Mouse (Mus musculus): ENCODE data around the gene Rnf5. TPM values are rescaled to one million over a fixed set of nuclear protein-coding genes. Genes with fewer than 3 reads are reported as not detected.

Rnf5 gene
- total RNA-seq, 4 experiments from 2014 or later, result 74.7 to 84.0 (median 76.3) TPM

DNA sequence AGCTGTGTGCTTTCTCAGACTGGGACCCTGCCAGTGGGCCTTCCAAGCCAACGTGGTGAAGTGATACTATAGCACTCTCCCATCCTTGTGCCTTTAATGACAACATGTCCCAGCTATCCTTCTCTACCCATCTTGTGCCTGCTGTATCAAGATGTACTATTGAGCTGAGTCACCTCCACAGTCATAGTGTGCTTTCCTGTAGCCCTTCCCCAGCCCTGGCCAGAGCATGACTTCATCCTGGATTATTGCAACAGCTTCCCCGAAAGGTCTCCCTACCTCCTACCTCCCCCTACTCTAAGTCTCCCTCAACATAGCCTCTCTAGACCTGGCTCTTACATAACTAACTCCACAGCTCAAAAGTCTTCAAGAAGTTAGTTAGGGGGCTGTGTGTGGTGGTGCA, 32.2 kb upstream of the Rnf5 start:
- no peak for DNase-seq (ENCODE audit: low spot score in 2 of 2)

DNA sequence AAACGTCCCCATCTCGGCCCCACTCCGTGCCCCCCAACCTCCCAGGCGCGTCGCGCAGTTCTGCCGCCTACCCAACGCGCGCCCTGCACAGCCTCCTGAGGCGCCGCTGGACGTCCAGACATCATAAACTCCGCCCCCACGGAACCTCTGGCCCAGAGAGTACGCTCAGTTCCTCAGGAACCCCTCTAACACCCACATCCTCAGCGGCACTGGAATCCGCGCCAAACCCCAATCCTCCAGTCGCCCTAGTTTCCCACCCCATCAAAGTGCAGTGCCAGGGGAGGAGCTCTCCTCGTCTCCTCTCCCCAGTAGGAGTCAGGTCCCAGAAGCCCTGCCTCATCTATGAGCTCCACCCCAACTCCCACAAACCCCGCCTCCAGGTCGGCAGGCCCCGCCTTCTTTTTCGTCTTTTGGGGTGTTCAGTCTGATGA, 28.8 kb upstream of the Rnf5 start:
- peak; percentile 84 to 89 for DNase-seq (ENCODE audit: low spot score in 2 of 2)

DNA sequence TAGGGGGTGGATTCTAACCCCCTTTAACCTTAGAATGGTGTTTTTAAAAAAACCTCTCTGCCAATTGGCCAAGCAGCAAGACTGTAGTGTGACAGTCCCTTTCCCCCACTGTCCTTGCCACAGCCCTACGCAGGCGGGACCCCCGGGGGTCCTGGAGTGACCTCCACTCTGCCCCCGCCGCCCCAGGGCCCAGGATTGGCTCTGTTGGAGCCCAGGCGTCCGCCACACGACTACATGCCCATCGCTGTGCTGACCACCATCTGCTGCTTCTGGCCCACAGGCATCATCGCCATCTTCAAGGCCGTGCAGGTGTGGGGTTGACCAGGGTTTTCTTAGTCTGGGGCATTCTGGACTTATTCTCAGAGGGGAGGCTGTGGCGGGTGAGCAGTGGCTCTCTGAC, 28.2 kb upstream of the Rnf5 start:
- DNase-seq (ENCODE audit: low spot score in 2 of 2), result no peak

DNA sequence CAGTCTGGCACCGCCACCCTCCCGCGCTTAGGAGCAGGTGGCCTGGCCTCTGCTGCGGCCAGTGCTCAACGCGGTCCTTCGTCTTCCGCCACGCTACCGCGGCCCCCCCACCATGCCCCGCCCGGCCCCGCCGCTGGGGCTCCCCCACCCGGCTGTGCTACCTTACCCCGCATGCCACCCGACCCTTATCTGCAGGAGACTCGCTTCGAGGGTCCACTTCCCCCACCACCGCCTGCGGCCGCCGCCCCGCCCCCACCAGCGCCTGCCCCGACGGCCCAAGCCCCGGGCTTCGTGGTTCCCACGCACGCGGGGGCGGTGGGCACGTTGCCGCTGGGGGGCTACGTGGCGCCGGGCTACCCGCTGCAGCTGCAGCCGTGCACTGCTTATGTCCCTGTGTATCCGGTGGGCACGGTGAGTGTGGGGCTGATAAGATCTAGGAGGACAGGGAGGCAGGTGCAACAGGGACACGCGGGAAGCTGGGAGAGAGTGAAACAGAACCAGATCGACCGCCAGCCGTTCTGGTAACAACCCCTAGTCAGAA, 27.3 kb upstream of the Rnf5 start:
- DNase-seq (ENCODE audit: low spot score in 2 of 2), result no peak

GRCm38 (mm10) chr17:34629796-34630603, 26.5 kb upstream of the Rnf5 start:
- no peak for DNase-seq (ENCODE audit: low spot score in 2 of 2)

- DNase-seq (ENCODE audit: low spot score in 2 of 2), result peak in 1 of 2 experiments; percentile 61
Observed at GRCm38 (mm10) chr17:34629221-34629751, 25.8 kb upstream of the Rnf5 start, which contains the start of gene Prrt1. TSS of gene Prrt1 (plus strand) at chr17:34629533.

DNA sequence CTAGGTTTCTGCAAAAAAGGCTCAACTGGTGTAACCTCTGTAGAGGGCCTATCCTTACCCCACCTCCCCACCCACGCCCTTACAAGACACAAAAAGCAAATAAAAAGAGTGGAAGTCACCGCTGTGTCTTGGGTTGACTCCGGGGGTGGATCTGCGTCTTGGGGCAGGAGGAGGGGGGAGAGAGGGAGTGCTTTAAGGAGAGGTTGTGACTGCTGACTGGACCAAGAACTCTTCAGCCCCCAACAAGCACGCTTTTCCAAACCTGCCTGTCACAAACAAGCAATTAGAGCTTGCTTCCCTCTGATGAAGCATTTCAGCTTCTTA, 25.1 kb upstream of the Rnf5 start:
- DNase-seq (ENCODE audit: low spot score in 2 of 2), result no peak

- no peak for DNase-seq (ENCODE audit: low spot score in 2 of 2)
Observed at GRCm38 (mm10) chr17:34627943-34628643, 24.6 kb upstream of the Rnf5 start, which contains the start of gene Ppt2. TSS of gene Ppt2 (minus strand) at chr17:34628510.

DNA sequence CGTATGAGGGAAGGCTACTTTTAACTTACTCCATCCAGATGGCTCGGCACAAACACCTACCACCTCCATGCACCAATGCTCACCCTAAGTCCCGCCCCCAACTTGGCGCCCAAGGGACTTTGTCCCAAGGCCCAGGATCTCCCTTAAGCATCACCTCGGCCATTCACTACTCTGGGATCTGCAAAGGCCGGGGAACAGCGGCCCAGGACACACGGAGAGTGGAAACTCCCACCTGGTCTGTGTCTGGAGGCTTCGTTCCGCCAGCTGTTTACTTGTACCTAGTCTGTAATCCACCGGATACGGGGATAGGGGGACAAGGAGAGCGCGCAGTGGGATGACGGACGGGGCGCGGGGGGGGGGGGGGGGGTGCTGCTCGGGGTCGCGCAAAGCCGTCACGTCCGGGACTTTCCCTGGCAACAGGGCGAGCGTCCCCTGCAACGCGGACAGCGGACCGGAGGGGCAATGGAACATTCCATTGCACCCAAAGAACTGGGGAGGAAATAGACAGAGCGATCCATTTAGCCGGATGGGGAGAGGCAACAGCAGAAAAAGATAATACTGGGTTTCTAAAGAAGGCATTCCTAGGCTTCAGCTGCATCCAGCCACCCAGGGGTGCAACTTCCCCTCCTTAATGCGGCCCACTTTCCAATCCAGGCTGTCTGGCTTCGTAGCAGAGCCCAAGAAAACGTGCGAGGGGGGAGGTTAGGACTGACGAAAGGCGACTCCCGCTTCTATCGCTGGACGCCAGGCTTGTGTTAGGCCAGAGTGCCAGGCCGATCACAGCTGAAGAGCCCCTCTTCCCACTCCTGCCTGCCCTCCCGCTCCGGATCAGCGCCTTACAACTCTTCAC, 23.8 kb upstream of the Rnf5 start:
- DNase-seq (ENCODE audit: low spot score in 2 of 2), result peak; percentile 82 to 86

DNA sequence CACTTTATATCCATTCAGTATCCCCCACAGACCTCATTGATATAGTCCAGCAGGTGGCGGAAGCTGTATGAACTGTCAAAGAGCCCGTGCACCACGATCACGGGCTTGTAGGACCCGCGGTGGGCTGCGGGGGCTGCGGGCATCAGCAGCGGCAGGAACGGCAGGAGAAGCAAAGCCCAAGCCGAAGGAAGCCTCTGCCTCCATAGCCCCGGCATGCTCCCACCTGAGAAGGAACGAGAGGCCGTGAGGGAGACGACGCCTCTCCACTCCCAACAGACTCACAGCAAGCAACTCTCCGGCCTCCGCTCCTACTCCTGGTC, 23.2 kb upstream of the Rnf5 start:
- DNase-seq (ENCODE audit: low spot score in 2 of 2), result no peak

DNA sequence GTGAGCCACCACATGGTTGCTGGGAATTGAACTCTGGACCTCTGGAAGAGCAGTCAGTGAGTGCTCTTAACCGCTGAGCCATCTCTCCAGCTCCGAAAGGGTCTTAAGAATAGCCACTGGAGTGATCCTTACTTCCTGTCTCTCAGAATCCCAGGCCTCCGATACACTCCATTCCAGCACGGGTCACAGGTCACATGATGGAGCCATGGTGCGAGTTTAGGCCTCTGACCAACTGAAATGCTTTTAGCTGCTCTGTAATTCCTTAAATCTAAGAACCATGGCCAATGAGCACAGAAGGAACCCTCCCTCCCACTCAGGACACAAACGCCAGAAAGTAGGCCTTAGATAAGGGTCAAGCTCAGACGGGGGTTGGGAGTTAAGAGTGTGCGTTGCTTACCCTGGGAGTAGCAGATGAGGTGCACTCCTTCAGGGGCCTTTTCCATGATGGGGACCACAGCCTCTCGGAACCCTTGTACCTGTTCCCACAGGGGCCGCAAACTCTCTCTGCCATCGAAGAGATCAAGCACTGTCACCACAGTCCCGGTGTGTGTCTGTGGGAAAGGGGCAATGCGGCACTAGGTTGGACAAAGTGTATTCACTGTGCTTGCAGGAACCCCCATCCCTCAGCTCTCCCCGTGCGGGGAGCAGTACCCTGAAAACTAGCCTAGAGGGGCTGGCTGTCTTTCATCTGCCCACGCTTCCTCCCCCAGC, 22.7 kb upstream of the Rnf5 start:
- no peak for DNase-seq (ENCODE audit: low spot score in 2 of 2)

- no peak for DNase-seq (ENCODE audit: low spot score in 2 of 2)
Observed at GRCm38 (mm10) chr17:34624981-34625380, 21.5 kb upstream of the Rnf5 start.

- DNase-seq (ENCODE audit: low spot score in 2 of 2), result no peak
Observed at GRCm38 (mm10) chr17:34623161-34623560, 19.7 kb upstream of the Rnf5 start.

DNA sequence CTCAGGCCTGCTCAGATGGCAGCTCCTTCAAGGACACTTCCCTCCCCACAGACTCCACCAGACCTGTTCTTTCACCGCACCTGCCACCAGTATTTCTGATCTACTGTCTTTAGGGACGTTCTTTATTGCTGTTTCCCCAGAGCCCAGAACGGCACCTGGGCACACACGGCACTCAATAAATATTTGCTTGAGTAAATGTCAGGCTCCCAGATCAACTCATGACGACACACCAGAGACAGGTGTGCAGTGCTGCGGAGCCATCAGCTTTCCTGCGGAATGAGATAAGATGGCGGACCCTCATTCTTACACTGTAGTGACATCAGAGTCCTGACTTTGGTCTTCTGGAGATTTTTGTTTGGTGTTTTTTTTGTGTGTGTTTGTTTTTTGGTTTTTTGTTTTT, 17.5 kb upstream of the Rnf5 start:
- no peak for DNase-seq (ENCODE audit: low spot score in 2 of 2)

- DNase-seq (ENCODE audit: low spot score in 2 of 2), result peak in 1 of 2 experiments; percentile 74
Observed at GRCm38 (mm10) chr17:34618999-34619398, 15.5 kb upstream of the Rnf5 start.

GRCm38 (mm10) chr17:34615871-34616270, 12.4 kb upstream of the Rnf5 start, which contains the start of gene Egfl8:
TSS of gene Egfl8 (minus strand) at chr17:34615971.
- no peak for DNase-seq (ENCODE audit: low spot score in 2 of 2)

GRCm38 (mm10) chr17:34613830-34614229, 10.3 kb upstream of the Rnf5 start:
- DNase-seq (ENCODE audit: low spot score in 2 of 2), result no peak

DNA sequence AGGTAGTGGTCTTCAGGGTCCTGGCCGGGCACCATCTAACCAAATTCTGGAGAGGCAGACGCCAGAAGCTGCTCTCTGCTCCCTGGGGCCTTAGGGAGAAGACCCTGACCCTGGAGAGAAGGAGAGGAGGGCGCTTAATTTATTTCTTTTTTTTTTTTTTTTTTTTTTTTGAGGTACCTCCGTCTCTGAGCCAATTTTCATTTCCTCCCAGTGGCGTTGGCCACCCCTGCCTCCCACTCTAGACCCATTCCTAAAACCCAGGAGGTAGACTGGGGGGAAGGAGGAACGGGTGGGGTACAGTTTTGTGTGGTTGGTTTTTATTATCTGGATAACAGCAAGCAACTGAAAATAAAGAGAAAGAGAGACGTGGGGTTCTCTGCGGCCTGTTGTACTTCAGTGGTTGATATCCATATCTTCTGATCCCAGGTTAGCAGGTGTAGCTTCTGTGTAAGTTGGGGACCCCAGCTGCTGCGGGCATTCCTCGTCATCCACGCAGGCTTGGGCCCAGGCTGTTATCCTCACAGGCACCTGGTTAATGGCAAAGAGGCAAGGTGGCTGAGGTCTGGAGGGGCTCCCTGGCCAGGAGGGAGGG, 9.7 kb upstream of the Rnf5 start:
- no peak for DNase-seq (ENCODE audit: low spot score in 2 of 2)

GRCm38 (mm10) chr17:34611050-34611449, 7.6 kb upstream of the Rnf5 start:
- DNase-seq (ENCODE audit: low spot score in 2 of 2), result no peak

- DNase-seq (ENCODE audit: low spot score in 2 of 2), result no peak
Observed at GRCm38 (mm10) chr17:34607997-34608396, 4.5 kb upstream of the Rnf5 start.
